Mouse (Mus musculus) stomach, embryonic 15.5 days (tissue): ENCODE measurements at regions not wholly inside any gene's neighbourhood (a gene's known extent, or its start where the extent isn't known, plus 50 kb on each side); places are given as distances from the start of the nearest gene placed in this dataset.

Source experiments
- ATAC-seq: fragments of 200-750 bp; cut with Nextera tagmentation; 2 replicates; pipeline ENCODE4 v1.8.0; 2017; ENCODE audit warnings: low read depth, moderate number of reproducible peaks, moderate TSS enrichment; ENCODE audit not compliant: insufficient read depth, low FRiP score
- H3K27ac ChIP-seq: fragments of 300-500 bp; sonication (generic); 2 replicates; pipeline ENCODE4 v1.5.1; 2015; ENCODE audit warnings: mild to moderate bottlenecking, inconsistent platforms
- H3K27me3 ChIP-seq: fragments of 300-500 bp; sonication (generic); replicated peaks from 2 replicates; pipeline ENCODE4 v1.6.1; 2015; ENCODE audit warnings: inconsistent platforms
- H3K36me3 ChIP-seq: fragments of 300-500 bp; sonication (generic); 2 replicates; pipeline ENCODE4 v1.6.1; 2015; ENCODE audit warnings: inconsistent platforms
- H3K4me1 ChIP-seq: fragments of 300-500 bp; sonication (generic); 2 replicates; pipeline ENCODE4 v1.6.1; 2015; ENCODE audit warnings: inconsistent platforms
- H3K4me2 ChIP-seq: fragments of 300-500 bp; sonication (generic); 2 replicates; pipeline ENCODE4 v1.6.1; 2015; ENCODE audit warnings: mild to moderate bottlenecking, inconsistent platforms
- H3K4me3 ChIP-seq: fragments of 300-500 bp; sonication (generic); replicated peaks from 2 replicates; pipeline ENCODE4 v1.5.1; 2015; ENCODE audit warnings: inconsistent platforms
- H3K9ac ChIP-seq: fragments of 300-500 bp; sonication (generic); 2 replicates; pipeline ENCODE4 v1.6.1; 2015; ENCODE audit warnings: inconsistent platforms
- H3K9me3 ChIP-seq: fragments of 300-500 bp; sonication (generic); 2 replicates; pipeline ENCODE4 v1.6.1; 2016; ENCODE audit warnings: inconsistent platforms
- WGBS: fragments of 180-500 bp; shearing (Covaris S2); methylation state at CpG from one replicate; pipeline ENCODE4 v1.1.7; 2015; 5-methylcytosine and 5-hydroxymethylcytosine counted together

DNA sequence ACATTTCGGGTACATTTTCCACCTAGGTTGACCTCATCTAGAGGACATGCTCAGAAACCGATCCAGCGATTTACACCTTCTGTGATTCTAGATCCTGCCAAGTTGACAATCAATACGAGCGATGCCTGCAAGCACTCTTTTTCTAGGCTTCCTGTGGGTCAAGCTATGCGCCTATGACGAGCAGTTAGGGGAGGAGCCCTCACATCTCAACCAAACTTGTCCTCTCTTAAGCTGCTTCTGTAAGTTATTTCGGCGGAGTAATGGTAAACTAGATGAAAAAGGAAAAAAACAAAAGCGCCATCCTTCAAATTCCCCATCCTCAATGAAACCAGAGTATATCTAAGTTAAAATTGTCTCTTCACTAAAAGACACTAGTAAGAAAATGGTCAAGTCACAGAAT is 858.5 kb downstream of the Zfp704 start:
- H3K9me3 ChIP-seq = no peaks in the 10 kb centered on the region
- H3K4me2 ChIP-seq = no peak overlapping the region
- ATAC-seq = no peak
- no peak overlapping the region for H3K4me3 ChIP-seq
- WGBS = 85% methylated on average over 10 of the region's 10 CpGs
- no peak overlapping the region for H3K9ac ChIP-seq
- no peak overlapping the region for H3K27ac ChIP-seq
- no peaks in the 10 kb centered on the region for H3K27me3 ChIP-seq
- no peaks in the 10 kb centered on the region for H3K36me3 ChIP-seq
- peaks cover 5% of the 10 kb centered on the region; the same call in 1 of the 2 replicates for H3K4me1 ChIP-seq

DNA sequence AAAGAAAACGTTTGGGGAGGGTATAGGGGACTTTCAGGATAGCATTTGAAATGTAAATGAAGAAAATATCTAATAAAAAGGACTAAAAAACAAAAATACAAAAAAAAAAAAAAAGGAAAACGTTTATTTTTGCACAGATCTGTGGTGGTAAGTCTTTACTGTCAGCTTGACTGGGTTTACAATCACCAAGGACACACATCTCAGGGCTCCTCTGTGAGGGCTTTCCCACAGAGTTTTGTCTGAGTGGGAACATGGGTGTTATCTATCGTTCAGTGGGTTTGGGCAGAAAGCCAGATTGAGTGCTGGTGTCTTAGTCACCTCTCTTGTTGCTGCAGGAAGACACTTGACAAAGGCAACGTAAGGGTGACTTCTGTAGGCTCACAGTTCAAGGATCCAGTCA is 859.0 kb downstream of the Zfp704 start:
- H3K27me3 ChIP-seq = no peaks in the 10 kb centered on the region
- peaks cover 5% of the 10 kb centered on the region; the same call in 1 of the 2 replicates for H3K4me1 ChIP-seq
- no peaks in the 10 kb centered on the region for H3K36me3 ChIP-seq
- H3K4me3 ChIP-seq = no peak overlapping the region
- H3K27ac ChIP-seq = no peak overlapping the region
- H3K4me2 ChIP-seq = no peak overlapping the region
- H3K9me3 ChIP-seq = no peaks in the 10 kb centered on the region
- ATAC-seq = no peak
- 56% methylated on average over 4 of the region's 4 CpGs for WGBS
- H3K9ac ChIP-seq = no peak overlapping the region

DNA sequence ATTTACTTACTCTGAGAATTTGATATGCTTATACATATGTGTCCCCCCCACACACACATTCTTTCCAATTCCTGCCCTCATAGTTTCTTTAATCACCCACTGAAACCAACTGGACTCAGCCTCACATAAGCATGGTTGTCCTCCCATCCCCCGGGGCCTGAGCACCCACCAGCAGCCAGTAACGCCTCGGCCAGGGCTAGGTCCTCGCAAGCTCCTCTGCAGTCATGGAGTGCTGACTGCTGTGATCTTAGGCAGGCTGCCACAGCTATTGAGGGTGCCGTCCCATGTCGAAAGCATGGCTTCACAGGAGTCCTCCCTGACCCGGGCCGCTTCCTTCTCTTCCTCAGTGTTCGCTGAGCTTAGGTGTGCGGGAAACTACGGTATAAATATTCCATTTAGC is 859.7 kb downstream of the Zfp704 start:
- 90% methylated on average over 11 of the region's 11 CpGs for WGBS
- ATAC-seq = no peak

GRCm38 (mm10) chr3:8747201-8747600 is 862.7 kb downstream of the Zfp704 start:
- Histone ChIP-seq H3K4me1 (no peaks in the 10 kb centered on the region), H3K4me3 (no peak overlapping the region), H3K27ac (no peak overlapping the region), H3K9me3 (no peaks in the 10 kb centered on the region), H3K9ac (no peak overlapping the region), H3K36me3 (no peaks in the 10 kb centered on the region), H3K4me2 (no peak overlapping the region), H3K27me3 (no peaks in the 10 kb centered on the region)
- 75% methylated on average over 4 of the region's 4 CpGs for WGBS
- peak; percentile 35; the same call in 1 of the 2 replicates for ATAC-seq

More for the DNA sequence above, 859.7 kb downstream of the Zfp704 start:
- Histone ChIP-seq H3K9ac (no peak overlapping the region), H3K4me2 (no peak overlapping the region), H3K4me1 (peaks cover 5% of the 10 kb centered on the region; the same call in 1 of the 2 replicates), H3K36me3 (no peaks in the 10 kb centered on the region), H3K27ac (no peak overlapping the region), H3K27me3 (no peaks in the 10 kb centered on the region), H3K9me3 (no peaks in the 10 kb centered on the region), H3K4me3 (no peak overlapping the region)

- H3K27me3 ChIP-seq = no peaks in the 10 kb centered on the region
- no peaks in the 10 kb centered on the region for H3K9me3 ChIP-seq
- H3K4me1 ChIP-seq = no peaks in the 10 kb centered on the region
- H3K36me3 ChIP-seq = no peaks in the 10 kb centered on the region
- H3K4me2 ChIP-seq = no peak overlapping the region
- 94% methylated on average over 3 of the region's 3 CpGs for WGBS
- no peak overlapping the region for H3K27ac ChIP-seq
- ATAC-seq = no peak
- no peak overlapping the region for H3K4me3 ChIP-seq
- no peak overlapping the region for H3K9ac ChIP-seq
Observed at GRCm38 (mm10) chr3:8746677-8747076, 863.2 kb downstream of the Zfp704 start.

DNA sequence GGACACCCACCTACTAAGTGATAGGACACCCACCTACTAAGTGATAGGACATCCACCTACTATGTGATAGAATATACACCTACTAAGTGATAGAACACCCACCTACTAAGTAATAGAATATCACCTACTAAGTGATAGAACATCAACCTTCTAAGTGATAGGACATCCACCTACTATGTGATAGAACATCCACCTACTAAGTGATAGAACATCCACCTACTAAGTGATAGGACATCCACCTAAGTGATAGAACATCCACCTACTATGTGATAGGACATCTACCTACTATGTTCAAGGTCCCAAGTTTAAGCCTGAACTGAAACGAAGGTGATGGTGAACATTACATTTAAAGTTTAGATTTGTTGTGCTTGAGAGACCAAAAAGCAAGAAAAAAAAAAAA is 863.8 kb downstream of the Zfp704 start:
- no peaks in the 10 kb centered on the region for H3K9me3 ChIP-seq
- no peaks in the 10 kb centered on the region for H3K36me3 ChIP-seq
- H3K27ac ChIP-seq = no peak overlapping the region
- no peak overlapping the region for H3K9ac ChIP-seq
- H3K27me3 ChIP-seq = no peaks in the 10 kb centered on the region
- H3K4me1 ChIP-seq = no peaks in the 10 kb centered on the region
- no peak overlapping the region for H3K4me2 ChIP-seq
- ATAC-seq = no peak
- WGBS = 83% methylated on average over 1 of the region's 1 CpGs
- no peak overlapping the region for H3K4me3 ChIP-seq

DNA sequence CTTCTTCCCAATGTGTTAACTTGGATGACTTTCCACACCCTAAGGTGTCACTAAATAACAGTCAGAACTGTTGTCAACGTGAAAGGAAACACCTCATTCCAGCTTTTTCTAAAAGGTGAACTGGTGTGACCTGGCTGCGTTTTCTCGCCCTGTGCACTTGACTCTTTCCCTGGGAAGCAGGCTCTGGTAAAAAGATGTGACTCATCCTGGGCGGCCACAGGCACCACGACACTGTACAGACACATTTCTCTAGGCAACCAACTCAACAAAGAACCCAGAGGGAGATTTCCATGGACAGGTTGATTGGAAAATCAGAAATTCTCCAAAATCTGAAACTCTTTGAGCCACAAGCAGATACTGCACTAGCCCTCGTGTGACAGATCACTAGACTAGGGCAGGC is 865.0 kb downstream of the Zfp704 start:
- no peak for ATAC-seq
- Histone ChIP-seq H3K36me3 (no peaks in the 10 kb centered on the region), H3K4me1 (no peaks in the 10 kb centered on the region), H3K27me3 (no peaks in the 10 kb centered on the region), H3K4me2 (no peak overlapping the region), H3K9me3 (no peaks in the 10 kb centered on the region), H3K27ac (no peak overlapping the region), H3K9ac (no peak overlapping the region), H3K4me3 (no peak overlapping the region)
- 50% methylated on average over 6 of the region's 6 CpGs for WGBS

- no peak for ATAC-seq
- 79% methylated on average over 7 of the region's 7 CpGs for WGBS
Observed at GRCm38 (mm10) chr3:8743650-8744049, 866.2 kb downstream of the Zfp704 start.

GRCm38 (mm10) chr3:8741266-8742023 is 868.4 kb downstream of the Zfp704 start:
- Histone ChIP-seq H3K9ac (no peak overlapping the region), H3K4me1 (peaks cover 3% of the 10 kb centered on the region), H3K27ac (no peak overlapping the region), H3K4me2 (no peak overlapping the region), H3K4me3 (no peak overlapping the region), H3K36me3 (no peaks in the 10 kb centered on the region), H3K27me3 (no peaks in the 10 kb centered on the region), H3K9me3 (no peaks in the 10 kb centered on the region)
- WGBS = 73% methylated on average over 8 of the region's 8 CpGs
- no peak for ATAC-seq

More at GRCm38 (mm10) chr3:8743650-8744049, 866.2 kb downstream of the Zfp704 start:
- Histone ChIP-seq H3K27ac (no peak overlapping the region), H3K9me3 (no peaks in the 10 kb centered on the region), H3K36me3 (no peaks in the 10 kb centered on the region), H3K4me3 (no peak overlapping the region), H3K9ac (no peak overlapping the region), H3K27me3 (no peaks in the 10 kb centered on the region), H3K4me2 (no peak overlapping the region), H3K4me1 (no peaks in the 10 kb centered on the region)

DNA sequence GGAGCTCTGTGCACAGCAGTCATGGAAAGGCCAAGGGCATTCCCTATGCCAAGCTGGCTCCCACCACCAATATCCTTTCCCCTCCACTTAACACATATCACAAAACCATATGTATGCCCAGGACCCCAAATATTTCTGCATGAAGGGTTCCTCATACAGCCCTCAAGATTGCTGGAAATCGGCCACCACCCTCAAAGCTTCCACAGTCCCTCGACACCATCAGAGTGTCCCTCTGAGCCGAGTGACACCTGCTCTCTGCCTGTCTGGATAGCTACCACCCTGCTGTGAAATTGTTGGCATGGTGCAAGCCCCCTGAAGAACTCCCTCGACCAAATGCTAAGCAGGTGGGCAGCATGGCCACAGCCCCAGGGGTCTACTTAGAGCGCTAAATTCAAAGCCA is 869.2 kb downstream of the Zfp704 start:
- Histone ChIP-seq H3K27me3 (no peaks in the 10 kb centered on the region), H3K27ac (no peak overlapping the region), H3K4me3 (no peak overlapping the region), H3K4me2 (no peak overlapping the region), H3K4me1 (peaks cover 9% of the 10 kb centered on the region), H3K9me3 (no peaks in the 10 kb centered on the region), H3K9ac (no peak overlapping the region), H3K36me3 (no peaks in the 10 kb centered on the region)
- WGBS = 73% methylated on average over 5 of the region's 5 CpGs
- no peak for ATAC-seq

- no peak overlapping the region for H3K4me3 ChIP-seq
- no peak overlapping the region for H3K27ac ChIP-seq
- peaks cover 9% of the 10 kb centered on the region for H3K4me1 ChIP-seq
- H3K27me3 ChIP-seq = no peaks in the 10 kb centered on the region
- ATAC-seq = no peak
- no peak overlapping the region for H3K4me2 ChIP-seq
- H3K9ac ChIP-seq = no peak overlapping the region
- 84% methylated on average over 14 of the region's 14 CpGs for WGBS
- no peaks in the 10 kb centered on the region for H3K9me3 ChIP-seq
- no peaks in the 10 kb centered on the region for H3K36me3 ChIP-seq
Observed at GRCm38 (mm10) chr3:8739299-8739698, 870.6 kb downstream of the Zfp704 start.

DNA sequence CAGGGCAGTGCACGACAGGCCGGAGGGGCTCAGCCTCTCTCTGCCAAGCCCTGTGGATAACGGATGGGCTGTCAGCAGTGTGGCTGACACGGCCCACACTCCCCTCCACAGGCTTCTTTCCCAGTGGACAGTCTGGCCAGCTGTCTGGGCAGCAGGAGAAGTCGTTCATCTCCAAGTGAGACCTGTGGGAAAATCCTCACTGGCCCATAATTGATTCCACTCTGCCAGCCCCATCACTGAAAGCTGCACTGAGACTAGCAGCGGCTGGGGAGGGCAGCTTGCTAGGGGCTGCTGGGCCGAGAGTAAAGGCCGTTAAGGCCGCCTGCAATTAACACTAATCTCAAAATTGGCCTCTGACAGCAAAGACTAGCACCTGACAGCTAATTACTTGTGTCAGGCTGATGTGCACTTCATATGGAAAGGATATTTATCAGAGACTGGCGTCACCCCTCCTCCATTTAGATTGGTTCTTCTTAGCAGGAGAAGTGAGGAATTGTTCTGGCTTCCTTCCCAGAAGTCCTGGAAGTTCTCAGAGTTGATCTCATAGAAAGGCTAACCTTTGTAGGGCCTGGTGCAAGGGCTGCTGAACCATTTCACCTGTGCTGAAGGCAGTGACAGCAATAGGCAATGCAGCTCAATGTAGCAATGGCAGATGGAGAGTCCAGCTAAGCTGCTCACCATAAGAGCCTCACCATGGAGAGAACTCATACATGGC is 873.5 kb downstream of the Zfp704 start:
- Histone ChIP-seq H3K9ac (no peak overlapping the region), H3K4me3 (no peak overlapping the region), H3K36me3 (no peaks in the 10 kb centered on the region), H3K27me3 (no peaks in the 10 kb centered on the region), H3K4me2 (peak overlapping the region; percentile 13; the same call in 1 of the 2 replicates), H3K4me1 (peaks cover 9% of the 10 kb centered on the region), H3K27ac (0 out of 2 replicates have a peak overlapping the region, but pooled peaks have one; percentile 21), H3K9me3 (no peaks in the 10 kb centered on the region)
- 28% methylated on average over 10 of the region's 10 CpGs for WGBS
- 0 out of 2 replicates have a peak, but pooled peaks have one; percentile 54 for ATAC-seq
